Mouse (Mus musculus) spleen, adult 12 weeks (tissue): ENCODE results near the gene Rabgap1l.
"Not testable (repeated sequence)": the region's sequence is repeated elsewhere in the genome, so short reads cannot be mapped to it uniquely, and the experiment has no call there.

Experiments used
- DNase-seq: peaks from one replicate; pipeline ENCODE4 v3.0.0; 2022; ENCODE audit warnings: low spot score

Gene Rabgap1l

GRCm38 (mm10) chr1:160485731-160486130, 307.3 kb downstream of the Rabgap1l start:
- no peak for DNase-seq

GRCm38 (mm10) chr1:160485028-160485427, 308.0 kb downstream of the Rabgap1l start:
- DNase-seq: no peak

- DNase-seq: no peak
Observed at GRCm38 (mm10) chr1:160481643-160482042, 311.4 kb downstream of the Rabgap1l start.

- no peak for DNase-seq
Observed at GRCm38 (mm10) chr1:160467443-160467842, 325.6 kb downstream of the Rabgap1l start.

GRCm38 (mm10) chr1:160465186-160465585, 327.8 kb downstream of the Rabgap1l start:
- DNase-seq: no peak

GRCm38 (mm10) chr1:160464148-160464547, 328.9 kb downstream of the Rabgap1l start:
- DNase-seq: no peak

- no peak for DNase-seq
Observed at GRCm38 (mm10) chr1:160460346-160460745, 332.7 kb downstream of the Rabgap1l start.

- no peak for DNase-seq
Observed at GRCm38 (mm10) chr1:160451663-160452062, 341.3 kb downstream of the Rabgap1l start.

GRCm38 (mm10) chr1:160448681-160449080, 344.3 kb downstream of the Rabgap1l start:
- no peak for DNase-seq

- DNase-seq: no peak
Observed at GRCm38 (mm10) chr1:160446823-160447222, 346.2 kb downstream of the Rabgap1l start.

GRCm38 (mm10) chr1:160443506-160443905, 349.5 kb downstream of the Rabgap1l start:
- DNase-seq: no peak

- DNase-seq: no peak
Observed at GRCm38 (mm10) chr1:160441679-160442078, 351.3 kb downstream of the Rabgap1l start.

- DNase-seq: no peak
Observed at GRCm38 (mm10) chr1:160441161-160441560, 351.9 kb downstream of the Rabgap1l start.

GRCm38 (mm10) chr1:160438820-160439219, 354.2 kb downstream of the Rabgap1l start:
- no peak for DNase-seq

GRCm38 (mm10) chr1:160417196-160417854, 375.7 kb downstream of the Rabgap1l start:
- no peak for DNase-seq

GRCm38 (mm10) chr1:160410822-160411221, 382.2 kb downstream of the Rabgap1l start:
- DNase-seq: no peak

- not testable (repeated sequence) for DNase-seq
Observed at GRCm38 (mm10) chr1:160409689-160410088, 383.3 kb downstream of the Rabgap1l start.

- no peak for DNase-seq
Observed at GRCm38 (mm10) chr1:160409123-160409522, 383.9 kb downstream of the Rabgap1l start.

- no peak for DNase-seq
Observed at GRCm38 (mm10) chr1:160408302-160408897, 384.6 kb downstream of the Rabgap1l start.

GRCm38 (mm10) chr1:160399428-160399827, 393.6 kb downstream of the Rabgap1l start:
- no peak for DNase-seq

- no peak for DNase-seq
Observed at GRCm38 (mm10) chr1:160397037-160397436, 396.0 kb downstream of the Rabgap1l start.

GRCm38 (mm10) chr1:160387446-160387845, 405.6 kb downstream of the Rabgap1l start:
- no peak for DNase-seq

GRCm38 (mm10) chr1:160378367-160378766, 414.6 kb downstream of the Rabgap1l start:
- no peak for DNase-seq
